Mouse (Mus musculus) MEL (cell line): ENCODE results near the gene Sebox. TPM values are rescaled to one million over a fixed set of nuclear protein-coding genes. Genes with fewer than 3 reads are reported as not detected.
"Not testable (repeated sequence)": the region's sequence is repeated elsewhere in the genome, so short reads cannot be mapped to it uniquely, and the experiment has no call there.

ENCODE experiments used
- DNase-seq: peaks from one replicate; pipeline ENCODE4 v3.0.0; 2011; ENCODE audit warnings: low read depth, low spot score
- H3K27ac ChIP-seq: 2 replicates; pipeline ENCODE4 v1.5.1; 2012; ENCODE audit warnings: low read depth, mild to moderate bottlenecking, control low read depth, low read length, moderate library complexity; ENCODE audit not compliant: control insufficient read depth
- H3K27me3 ChIP-seq, 2 experiments: fragments of 150-350 bp in 1 of 2; sonication (generic) in 1 of 2; 2 replicates each; pipeline ENCODE4 v1.6.1; 2012; ENCODE audit warnings: low read length in 2 of 2, mild to moderate bottlenecking in 2 of 2, improper control_type of control experiment in 1 of 2, moderate library complexity in 1 of 2; ENCODE audit not compliant: insufficient read depth in 2 of 2, control insufficient read depth in 1 of 2
- H3K36me3 ChIP-seq, 2 experiments: 2 replicates each; pipeline ENCODE4 v1.6.1; 2012 to 2014; ENCODE audit warnings: low read length in 2 of 2, improper control_type of control experiment in 1 of 2, inconsistent platforms in 1 of 2, mild to moderate bottlenecking in 1 of 2; ENCODE audit not compliant: insufficient read depth in 2 of 2, control insufficient read depth in 1 of 2
- H3K4me1 ChIP-seq, 2 experiments: fragments of 150-350 bp in 1 of 2; sonication (generic) in 1 of 2; 2 replicates each; pipeline ENCODE4 v1.6.1; 2012; ENCODE audit warnings: low read length in 2 of 2, improper control_type of control experiment in 1 of 2, mild to moderate bottlenecking in 1 of 2; ENCODE audit not compliant: insufficient read depth in 2 of 2, control insufficient read depth in 1 of 2
- H3K4me3 ChIP-seq, 2 experiments: fragments of 150-350 bp in 1 of 2; sonication (generic) in 1 of 2; 2 replicates each; pipeline ENCODE4 v1.5.1; 2012; ENCODE audit warnings: low read depth in 2 of 2, low read length in 2 of 2, mild to moderate bottlenecking in 2 of 2, moderate library complexity in 2 of 2, control low read depth in 1 of 2, improper control_type of control experiment in 1 of 2; ENCODE audit not compliant: control insufficient read depth in 1 of 2, insufficient read depth in 1 of 2
- H3K79me2 ChIP-seq: 2 replicates; pipeline ENCODE4 v1.6.1; 2012; ENCODE audit warnings: mild to moderate bottlenecking, low read length, moderate library complexity; ENCODE audit not compliant: control insufficient read depth, poor library complexity, insufficient read depth
- H3K9ac ChIP-seq: 2 replicates; pipeline ENCODE4 v1.6.1; 2012; ENCODE audit warnings: low read depth, mild to moderate bottlenecking, control low read depth, low read length, moderate library complexity; ENCODE audit not compliant: control insufficient read depth, poor library complexity, severe bottlenecking
- H3K9me3 ChIP-seq: fragments of 150-350 bp; sonication (generic); replicated peaks from 2 replicates; pipeline ENCODE4 v1.6.1; 2012; ENCODE audit warnings: mild to moderate bottlenecking, low read length, improper control_type of control experiment, moderate library complexity; ENCODE audit not compliant: insufficient read depth
- BHLHE40 ChIP-seq: IDR thresholded peaks from 2 replicates; pipeline ENCODE4 v1.6.1; 2012; ENCODE audit warnings: low read depth, mild to moderate bottlenecking, inconsistent platforms, low read length, improper control_type of control experiment, borderline replicate concordance
- CHD1 ChIP-seq: IDR thresholded peaks from 2 replicates; pipeline ENCODE4 v1.6.1; 2012; ENCODE audit warnings: low read depth, mild to moderate bottlenecking, inconsistent platforms, low read length, improper control_type of control experiment
- CHD2 ChIP-seq: IDR thresholded peaks from 2 replicates; pipeline ENCODE4 v1.6.1; 2011; ENCODE audit warnings: low read length, improper control_type of control experiment
- CTCF ChIP-seq, 3 experiments: IDR thresholded peaks in 2 of 3; conservative IDR thresholded peaks in 1 of 3; 2 replicates each; pipeline ENCODE4 v1.5.1; 2011 to 2012; ENCODE audit warnings: low read length in 3 of 3, low read depth in 2 of 3, mild to moderate bottlenecking in 2 of 3, improper control_type of control experiment in 1 of 3, inconsistent platforms in 1 of 3, mixed read lengths in 1 of 3, moderate library complexity in 1 of 3; ENCODE audit not compliant: control insufficient read depth in 1 of 3, insufficient read depth in 1 of 3, poor library complexity in 1 of 3, severe bottlenecking in 1 of 3
- E2F4 ChIP-seq: IDR thresholded peaks from 2 replicates; pipeline ENCODE4 v1.6.1; 2011; ENCODE audit warnings: low read depth, low read length, improper control_type of control experiment, borderline replicate concordance
- ETS1 ChIP-seq: IDR thresholded peaks from 2 replicates; pipeline ENCODE4 v1.6.1; 2012; ENCODE audit warnings: low read depth, mild to moderate bottlenecking, inconsistent platforms, low read length, improper control_type of control experiment, moderate library complexity
- JUND ChIP-seq: IDR thresholded peaks from 2 replicates; pipeline ENCODE4 v1.6.1; 2011; ENCODE audit warnings: low read depth, mild to moderate bottlenecking, improper control_type of control experiment, low read length
- MAFK ChIP-seq: IDR thresholded peaks from 2 replicates; pipeline ENCODE4 v1.6.1; 2011; ENCODE audit warnings: low read depth, mild to moderate bottlenecking, low read length, improper control_type of control experiment, borderline replicate concordance
- MEF2A ChIP-seq: IDR thresholded peaks from 2 replicates; pipeline ENCODE4 v1.6.1; 2014; ENCODE audit warnings: low read depth, mild to moderate bottlenecking, inconsistent platforms, low read length, improper control_type of control experiment; ENCODE audit not compliant: poor library complexity, insufficient replicate concordance, severe bottlenecking; ENCODE audit errors: extremely low read depth
- MXI1 ChIP-seq: IDR thresholded peaks from 2 replicates; pipeline ENCODE4 v1.6.1; 2011; ENCODE audit warnings: mild to moderate bottlenecking, low read depth, low read length, improper control_type of control experiment
- NRF1 ChIP-seq: IDR thresholded peaks from 2 replicates; pipeline ENCODE4 v1.6.1; 2014; ENCODE audit warnings: low read depth, mild to moderate bottlenecking, inconsistent platforms, low read length, improper control_type of control experiment, moderate library complexity; ENCODE audit not compliant: poor library complexity, insufficient read depth, severe bottlenecking
- POLR2AphosphoS5 ChIP-seq: IDR thresholded peaks from 2 replicates; pipeline ENCODE4 v1.6.1; 2012; ENCODE audit warnings: low read depth, borderline replicate concordance, mild to moderate bottlenecking, inconsistent platforms, low read length, moderate library complexity, mixed read lengths
- RAD21 ChIP-seq: IDR thresholded peaks from 2 replicates; pipeline ENCODE4 v1.6.1; 2011; ENCODE audit warnings: mild to moderate bottlenecking, low read depth, low read length, improper control_type of control experiment
- SMC3 ChIP-seq: IDR thresholded peaks from 2 replicates; pipeline ENCODE4 v1.6.1; 2011; ENCODE audit warnings: low read depth, low read length, improper control_type of control experiment
- TAL1 ChIP-seq: IDR thresholded peaks from 2 replicates; pipeline ENCODE4 v1.6.1; 2012; ENCODE audit warnings: mild to moderate bottlenecking, inconsistent platforms, low read length, moderate library complexity, mixed read lengths
- USF2 ChIP-seq, 2 experiments: IDR thresholded peaks; 2 replicates each; pipeline ENCODE4 v1.6.1; 2011 to 2012; ENCODE audit warnings: improper control_type of control experiment in 2 of 2, low read length in 2 of 2, borderline replicate concordance in 1 of 2, inconsistent platforms in 1 of 2, low read depth in 1 of 2, mild to moderate bottlenecking in 1 of 2; ENCODE audit not compliant: insufficient read depth in 1 of 2
- ZKSCAN1 ChIP-seq: IDR thresholded peaks from 2 replicates; pipeline ENCODE4 v1.6.1; 2012; ENCODE audit warnings: low read depth, mild to moderate bottlenecking, inconsistent platforms, low read length, improper control_type of control experiment, moderate library complexity
- ZMIZ1 ChIP-seq: IDR thresholded peaks from 2 replicates; pipeline ENCODE4 v1.6.1; 2012; ENCODE audit warnings: low read depth, mild to moderate bottlenecking, inconsistent platforms, low read length, improper control_type of control experiment, moderate library complexity
- ZNF384 ChIP-seq: IDR thresholded peaks from 2 replicates; pipeline ENCODE4 v1.6.1; 2012; ENCODE audit warnings: low read depth, mild to moderate bottlenecking, inconsistent platforms, low read length, improper control_type of control experiment
- polyA plus RNA-seq, 2 experiments: library from polyadenylated mRNA; stranded (reverse) in 1 of 2; unstranded in 1 of 2; fragments of >175 nt in 1 of 2; fragments of >200 nt in 1 of 2; gene quantifications; 2 replicates each; pipeline versions ENCODE4 v1.2.1 to v1.2.4; 2012; ENCODE audit warnings: low replicate concordance in 2 of 2, low read depth in 1 of 2; ENCODE audit not compliant: insufficient read length in 2 of 2, insufficient read depth in 1 of 2, missing spikeins in 1 of 2
- total RNA-seq: library from RNA; depleted of rRNA; stranded (reverse); fragments of 300-350 nt; gene quantifications from 2 replicates; pipeline ENCODE4 v1.2.3, GENCODE M21; 2012

Sebox gene
- total and polyA plus RNA-seq, 3 experiments: 0.06 to 0.15 TPM; not detected in 1

GRCm38 (mm10) chr11:78531046-78531445, 27.8 kb downstream of the Sebox start:
- Histone ChIP-seq H3K36me3 (peaks cover 0 to 8% of the 10 kb centered on the region in 2 experiments; a peak in 2 of 4 replicates), H3K9ac (no peak overlapping the region), H3K4me1 (peaks cover 0 to 12% of the 10 kb centered on the region in 2 experiments; a peak in 3 of 4 replicates), H3K4me3 (no peak overlapping the region), H3K27me3 (no peaks in the 10 kb centered on the region), H3K79me2 (no peaks in the 10 kb centered on the region), H3K9me3 (no peaks in the 10 kb centered on the region), H3K27ac (no peak overlapping the region)
- TF ChIP-seq USF2 (IDR thresholded peaks at IDR 0.05; ENCODE audit: borderline replicate concordance in 1 of 2, insufficient read depth in 1 of 2, low read depth in 1 of 2, low read length in 2 of 2): no peak
- TF ChIP-seq TAL1: no peak
- TF ChIP-seq POLR2AphosphoS5: no peak
- no peak for TF ChIP-seq ETS1
- no peak for TF ChIP-seq JUND
- TF ChIP-seq CHD1: no peak
- TF ChIP-seq RAD21: no peak
- TF ChIP-seq MXI1: no peak
- TF ChIP-seq ZMIZ1: no peak
- no peak for TF ChIP-seq NRF1
- no peak for DNase-seq

GRCm38 (mm10) chr11:78531515-78531914, 28.3 kb downstream of the Sebox start:
- peaks cover 0 to 12% of the 10 kb centered on the region in 2 experiments; a peak in 3 of 4 replicates for H3K4me1 ChIP-seq
- not testable (repeated sequence) for H3K9ac ChIP-seq, H3K36me3 ChIP-seq, H3K27ac ChIP-seq, H3K27me3 ChIP-seq, DNase-seq, H3K4me3 ChIP-seq, H3K79me2 ChIP-seq, H3K9me3 ChIP-seq

DNA sequence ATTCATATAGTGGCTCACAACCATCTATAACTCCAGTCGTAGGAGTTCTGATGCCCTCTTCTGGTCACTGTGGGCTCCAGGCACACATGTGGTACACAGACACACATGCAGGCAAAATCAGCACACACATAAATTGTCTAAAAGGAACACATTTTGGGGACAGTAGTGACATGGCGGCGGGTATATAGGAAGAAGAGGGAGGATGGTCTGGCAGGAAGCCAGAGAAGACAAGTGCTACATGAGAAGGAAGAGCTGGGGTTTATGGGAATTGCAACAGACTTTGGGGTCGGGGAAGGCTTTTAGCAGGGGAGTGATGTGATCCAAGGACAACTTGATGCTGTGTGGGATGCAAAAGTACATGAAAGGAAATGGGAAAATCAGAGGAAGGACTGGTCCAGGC, 31.3 kb downstream of the Sebox start:
- TF ChIP-seq MAFK (no peak), ZNF384 (no peak), BHLHE40 (no peak), ZKSCAN1 (no peak), CHD2 (no peak), E2F4 (no peak), RAD21 (peak; percentile 11), SMC3 (peak; percentile 29; the same call in 1 of the 2 replicates), MEF2A (no peak), CTCF (IDR thresholded peaks at IDR 0.05 in 2 of 3, conservative IDR thresholded peaks at IDR 0.05 in 1 of 3; ENCODE audit: control insufficient read depth in 1 of 3, insufficient read depth in 1 of 3, low read depth in 2 of 3, low read length in 3 of 3, poor library complexity in 1 of 3, severe bottlenecking in 1 of 3) (peak; percentile 19 to 43 (median 29); a peak in 5 of 6 replicates)
- Histone ChIP-seq H3K79me2 (peaks cover 23% of the 10 kb centered on the region), H3K4me3 (no peak overlapping the region), H3K9ac (no peak overlapping the region), H3K36me3 (peaks cover 3 to 25% of the 10 kb centered on the region in 2 experiments), H3K9me3 (no peaks in the 10 kb centered on the region), H3K27ac (no peak overlapping the region), H3K27me3 (no peaks in the 10 kb centered on the region), H3K4me1 (peaks cover 0 to 34% of the 10 kb centered on the region in 2 experiments; a peak in 3 of 4 replicates)
- no peak for DNase-seq
